Mouse (Mus musculus) heart, postnatal 0 days (tissue): ENCODE data around the gene Psmd9. TPM values are rescaled to one million over a fixed set of nuclear protein-coding genes. Genes with fewer than 3 reads are reported as not detected.

Experiments used
- ATAC-seq: fragments of 200-750 bp; cut with Nextera tagmentation; 2 replicates; pipeline ENCODE4 v1.8.0; 2017; ENCODE audit warnings: low read depth, moderate number of reproducible peaks, moderate library complexity; ENCODE audit not compliant: insufficient read depth
- DNase-seq: peaks from one replicate; pipeline ENCODE4 v3.0.0-alpha.2; 2016; ENCODE audit warnings: low spot score
- H3K27ac ChIP-seq: fragments of 300-500 bp; sonication (generic); 2 replicates; pipeline ENCODE4 v1.5.1; 2014; ENCODE audit warnings: low read depth, mild to moderate bottlenecking
- H3K27me3 ChIP-seq: fragments of 300-500 bp; sonication (generic); 2 replicates; pipeline ENCODE4 v1.6.1; 2014; ENCODE audit warnings: low read length, mixed read lengths; ENCODE audit not compliant: control insufficient read depth, insufficient read depth
- H3K36me3 ChIP-seq: fragments of 300-500 bp; sonication (generic); replicated peaks from 2 replicates; pipeline ENCODE4 v1.6.1; 2014; ENCODE audit warnings: low read length, mixed read lengths; ENCODE audit not compliant: control insufficient read depth, insufficient read depth
- H3K4me1 ChIP-seq: fragments of 300-500 bp; sonication (generic); 2 replicates; pipeline ENCODE4 v1.6.1; 2014; ENCODE audit warnings: antibody characterized with exemption; ENCODE audit not compliant: control insufficient read depth, insufficient read depth
- H3K4me2 ChIP-seq: fragments of 300-500 bp; sonication (generic); 2 replicates; pipeline ENCODE4 v1.6.1; 2014; ENCODE audit warnings: low read depth, mild to moderate bottlenecking, low read length, moderate library complexity
- H3K4me3 ChIP-seq: fragments of 300-500 bp; sonication (generic); 2 replicates; pipeline ENCODE4 v1.5.1; 2014; ENCODE audit warnings: low read depth, low read length
- H3K9ac ChIP-seq: fragments of 300-500 bp; sonication (generic); replicated peaks from 2 replicates; pipeline ENCODE4 v1.6.1; 2014; ENCODE audit warnings: low read depth, low read length, mixed read lengths
- H3K9me3 ChIP-seq: fragments of 300-500 bp; sonication (generic); replicated peaks from 2 replicates; pipeline ENCODE4 v1.6.1; 2016; ENCODE audit warnings: low read length; ENCODE audit not compliant: control insufficient read depth
- CTCF ChIP-seq: IDR thresholded peaks from 2 replicates; pipeline ENCODE4 v1.5.1; 2016; ENCODE audit warnings: antibody characterized with exemption, control low read depth, low read depth
- EP300 ChIP-seq: IDR thresholded peaks from 2 replicates; pipeline ENCODE4 v1.6.1; 2016; ENCODE audit warnings: antibody characterized with exemption, low read depth
- WGBS: fragments of 180-500 bp; shearing (Covaris S2); extraction: QIAGEN DNeasy Blood & Tissue Kit; methylation state at CpG from one replicate; pipeline ENCODE4 v1.1.7; 2014; 5-methylcytosine and 5-hydroxymethylcytosine counted together
- polyA plus RNA-seq: library from polyadenylated mRNA; unstranded; fragments of >200 nt; fragmentation: Nextera tagmentation; extraction: Ambion mirVana; gene quantifications from 2 replicates; pipeline ENCODE4 v1.2.1, GENCODE M21; 2015
- total RNA-seq: library from RNA; depleted of rRNA; stranded (reverse); fragments of >200 nt; gene quantifications from 2 replicates; pipeline ENCODE4 v1.2.3, GENCODE M21; 2014; ENCODE audit warnings: low replicate concordance

Psmd9 gene
- total and polyA plus RNA-seq, 2 experiments from 2014 or later = 11.2 to 54.9 TPM

- no peak overlapping the region for H3K9ac ChIP-seq
- TF ChIP-seq CTCF (no peak), EP300 (no peak)
- H3K4me2 ChIP-seq = no peak overlapping the region
- DNase-seq (no peak), ATAC-seq (no peak)
- H3K9me3 ChIP-seq = no peaks in the 10 kb centered on the region
- peaks cover 4% of the 10 kb centered on the region; the same call in 1 of the 2 replicates for H3K36me3 ChIP-seq
- no peak overlapping the region for H3K27ac ChIP-seq
- H3K27me3 ChIP-seq = no peaks in the 10 kb centered on the region
- 84% methylated on average over 7 of the region's 7 CpGs for WGBS
- H3K4me1 ChIP-seq = peaks cover 4% of the 10 kb centered on the region; the same call in 1 of the 2 replicates
- no peak overlapping the region for H3K4me3 ChIP-seq
Measured at GRCm38 (mm10) chr5:123226851-123227250, 57.6 kb downstream of the Psmd9 start.

- Histone ChIP-seq H3K4me3 (peak overlapping the region; percentile 72), H3K36me3 (peaks cover 4% of the 10 kb centered on the region; the same call in 1 of the 2 replicates), H3K9me3 (no peaks in the 10 kb centered on the region), H3K9ac (peak overlapping the region; percentile 76), H3K27me3 (no peaks in the 10 kb centered on the region), H3K4me2 (peak overlapping the region; percentile 77), H3K27ac (no peak overlapping the region), H3K4me1 (peaks cover 4% of the 10 kb centered on the region; the same call in 1 of the 2 replicates)
- DNase-seq (peak; percentile 90), ATAC-seq (peak; percentile 92)
- TF ChIP-seq EP300 = no peak
- TF ChIP-seq CTCF = no peak
- WGBS = 1% methylated on average over 42 of the region's 42 CpGs
Measured at GRCm38 (mm10) chr5:123227762-123228523, 58.7 kb downstream of the Psmd9 start.

- Histone ChIP-seq H3K4me2 (peak overlapping the region; percentile 77), H3K9ac (peak overlapping the region; percentile 76), H3K4me3 (peak overlapping the region; percentile 72), H3K27ac (no peak overlapping the region), H3K27me3 (no peaks in the 10 kb centered on the region), H3K36me3 (peaks cover 4% of the 10 kb centered on the region; the same call in 1 of the 2 replicates), H3K9me3 (no peaks in the 10 kb centered on the region), H3K4me1 (peaks cover 8% of the 10 kb centered on the region; the same call in 1 of the 2 replicates)
- TF ChIP-seq EP300 = no peak
- TF ChIP-seq CTCF = no peak
- DNase-seq (no peak), ATAC-seq (no peak)
- WGBS = 7% methylated on average over 15 of the region's 15 CpGs
Measured at GRCm38 (mm10) chr5:123228524-123228922, 59.3 kb downstream of the Psmd9 start.

- H3K9me3 ChIP-seq = no peaks in the 10 kb centered on the region
- DNase-seq (no peak), ATAC-seq (no peak)
- no peaks in the 10 kb centered on the region for H3K27me3 ChIP-seq
- TF ChIP-seq CTCF (no peak), EP300 (no peak)
- no peak overlapping the region for H3K9ac ChIP-seq
- peak overlapping the region; percentile 77; the same call in 1 of the 2 replicates for H3K4me2 ChIP-seq
- H3K36me3 ChIP-seq = peaks cover 4% of the 10 kb centered on the region; the same call in 1 of the 2 replicates
- no peak overlapping the region for H3K27ac ChIP-seq
- 85% methylated on average over 6 of the region's 6 CpGs for WGBS
- peaks cover 9% of the 10 kb centered on the region; the same call in 1 of the 2 replicates for H3K4me1 ChIP-seq
- no peak overlapping the region for H3K4me3 ChIP-seq
Measured at GRCm38 (mm10) chr5:123229296-123229695, 60.1 kb downstream of the Psmd9 start.

- H3K9me3 ChIP-seq = no peaks in the 10 kb centered on the region
- WGBS = 81% methylated on average over 2 of the region's 2 CpGs
- H3K4me1 ChIP-seq = peaks cover 9% of the 10 kb centered on the region; the same call in 1 of the 2 replicates
- peaks cover 13% of the 10 kb centered on the region for H3K36me3 ChIP-seq
- H3K27me3 ChIP-seq = no peaks in the 10 kb centered on the region
- no peak overlapping the region for H3K4me2 ChIP-seq
- ATAC-seq = no peak
- no peak for DNase-seq
- H3K4me3 ChIP-seq = no peak overlapping the region
- no peak overlapping the region for H3K27ac ChIP-seq
- H3K9ac ChIP-seq = no peak overlapping the region
- TF ChIP-seq CTCF (no peak), EP300 (no peak)
Measured at GRCm38 (mm10) chr5:123232180-123232579, 63.0 kb downstream of the Psmd9 start.
